Mouse (Mus musculus) bone marrow macrophage, adult 2 months (primary cell): ENCODE data around the gene Gm21891.
"Not testable (repeated sequence)": the region's sequence is repeated elsewhere in the genome, so short reads cannot be mapped to it uniquely, and the experiment has no call there.

Source experiments
- CTCF ChIP-seq: IDR thresholded peaks from 2 replicates; pipeline ENCODE4 v1.5.1; 2012; ENCODE audit warnings: low read depth, mild to moderate bottlenecking, low read length, moderate library complexity
- POLR2A ChIP-seq: IDR thresholded peaks from 2 replicates; pipeline ENCODE4 v1.6.1; 2012; ENCODE audit warnings: mild to moderate bottlenecking, low read depth, low read length, borderline replicate concordance

DNA sequence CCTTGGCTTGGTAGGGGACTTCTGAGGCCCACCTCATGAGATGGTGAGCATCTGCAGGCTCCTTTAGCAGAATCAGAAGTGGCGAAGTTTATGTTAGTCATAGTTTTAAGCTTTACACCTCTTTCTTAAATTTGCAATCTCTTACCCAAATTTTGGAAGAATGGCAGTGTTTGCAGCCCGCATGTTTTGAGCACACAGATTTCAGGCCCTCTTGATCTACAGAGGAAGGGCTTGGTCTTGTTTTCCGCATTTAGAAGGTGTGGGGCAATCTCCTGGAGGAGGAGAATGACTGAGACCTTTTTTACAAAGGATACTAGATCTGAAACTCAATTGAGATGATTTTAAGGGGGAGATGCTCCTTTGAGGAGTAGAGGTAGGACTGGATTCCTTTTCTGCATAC lies at the start of gene Gm21891:
- TF ChIP-seq CTCF, POLR2A: not testable (repeated sequence)
